Mouse (Mus musculus): ENCODE measurements around the gene Pim3.

The Pim3 gene

GRCm38 (mm10) chr15:88883342-88883741, 21.4 kb downstream of the Pim3 start:
- DNase-seq: no peak

GRCm38 (mm10) chr15:88885376-88885775, 23.4 kb downstream of the Pim3 start:
- DNase-seq: no peak

GRCm38 (mm10) chr15:88889032-88889431, 27.0 kb downstream of the Pim3 start:
- DNase-seq: no peak

- DNase-seq: no peak
These were observed 28.0 kb downstream of the Pim3 start for GRCm38 (mm10) chr15:88889994-88890393.

- DNase-seq: peak; percentile 92
These were observed 29.0 kb downstream of the Pim3 start for GRCm38 (mm10) chr15:88890751-88891675.

GRCm38 (mm10) chr15:88891676-88892040, 29.7 kb downstream of the Pim3 start:
- DNase-seq: no peak

- no peak for DNase-seq
These were observed 30.3 kb downstream of the Pim3 start for GRCm38 (mm10) chr15:88892252-88892651.

GRCm38 (mm10) chr15:88892876-88893275, 30.9 kb downstream of the Pim3 start:
- DNase-seq: no peak

- DNase-seq: no peak
These were observed 33.1 kb downstream of the Pim3 start for GRCm38 (mm10) chr15:88895119-88895518.

GRCm38 (mm10) chr15:88895891-88896290, 33.9 kb downstream of the Pim3 start:
- no peak for DNase-seq

- DNase-seq: no peak
These were observed 34.5 kb downstream of the Pim3 start for GRCm38 (mm10) chr15:88896341-88896980.

- DNase-seq: peak; percentile 60
These were observed 40.4 kb downstream of the Pim3 start for GRCm38 (mm10) chr15:88902200-88902875.

GRCm38 (mm10) chr15:88903086-88903485, 41.1 kb downstream of the Pim3 start:
- peak; percentile 17 for DNase-seq

- DNase-seq: no peak
These were observed 42.2 kb downstream of the Pim3 start for GRCm38 (mm10) chr15:88904056-88904811.

GRCm38 (mm10) chr15:88906347-88906746, 44.4 kb downstream of the Pim3 start:
- no peak for DNase-seq

- no peak for DNase-seq
These were observed 53.1 kb downstream of the Pim3 start for GRCm38 (mm10) chr15:88915046-88915445.

All from lung, postnatal 36 days (tissue).